Comparison of ENCODE assay signal across 13 mouse cellular contexts in genomic region chr5:92093263-92094061, GRCm38 (mm10). TPM values are rescaled to one million over a fixed set of nuclear protein-coding genes. Genes with fewer than 3 reads are reported as not detected.
DNase-seq lines count a peak whose midpoint lies in the region; ATAC-seq lines count a peak whose summit lies in the region.
"Had no signal": no experiment of that assay in that cellular context is flagged by ENCODE, and none has a peak within 500 bp of the region (broad histone marks: within the 10 kb centered on the region; RNA-seq: fewer than 3 reads in every experiment).

No protein-coding gene starts in this region.

- DNase-seq in kidney, adult 18-20 months = peak; percentile 25
- no peak for DNase-seq in kidney, postnatal 4 days
- DNase-seq in urinary bladder, postnatal 25 days (ENCODE audit: low spot score) = peak; percentile 23
- DNase-seq in urinary bladder, adult 2 months (ENCODE audit: low spot score) = no peak
- no peak for DNase-seq in right cerebral cortex, adult 2 months (ENCODE audit: low spot score in 2 of 2)
- no peak for DNase-seq in cerebellum, postnatal 10 days
- DNase-seq: cerebellum, adult 11-12 months; left cerebral cortex, postnatal 4 days; thymus, postnatal 36 days had no signal

- ATAC-seq in inflammation-experienced regulatory T-cells, adult 6 months = peak; percentile 78
- ATAC-seq in frontal cortex, adult (ENCODE audit: low TSS enrichment) = no peak
- ATAC-seq: hindbrain, embryonic 16.5 days; Patski had no signal

RNA-seq across cellular contexts. Expression of gene G3bp2, which starts 9.9 kb away (rescaled TPM):
- 68.4 and 76.6 TPM in 2 replicates for polyA plus RNA-seq in urinary bladder, adult 2 months (2012; rRNA removed)
- 100 to 1,000 TPM; 225 to 265 (median 245) TPM for polyA plus RNA-seq in inflammation-experienced regulatory T-cells, adult 6 months (2017; shearing (Covaris generic))

RNA-seq across cellular contexts. Expression of gene Uso1, which starts 44.3 kb away (rescaled TPM):
- 49.4 and 53.4 TPM in 2 replicates for polyA plus RNA-seq in urinary bladder, adult 2 months (2012; rRNA removed)
- 10 to 100 TPM; 31.3 to 36.7 (median 34.4) TPM for polyA plus RNA-seq in inflammation-experienced regulatory T-cells, adult 6 months (2017; shearing (Covaris generic))

RNA-seq across cellular contexts. Expression of gene Cdkl2, which starts 49.8 kb away (rescaled TPM):
- 4.0 and 5.7 TPM in 2 replicates for polyA plus RNA-seq in urinary bladder, adult 2 months (2012; rRNA removed)
- polyA plus RNA-seq in inflammation-experienced regulatory T-cells, adult 6 months (2017; shearing (Covaris generic)) = 1 to 10 TPM; 1.6 to 3.8 (median 3.6) TPM

Comparison
In these comparisons a context has a peak if more than half of its experiments do, and no peak if none do; other contexts are left out.
1. DNase-seq: peak in kidney, adult 18-20 months (single experiment) and urinary bladder, postnatal 25 days (single experiment); none in kidney, postnatal 4 days (0 of 2), urinary bladder, adult 2 months (single experiment), right cerebral cortex, adult 2 months (0 of 2) and cerebellum, postnatal 10 days (0 of 2).